16 mouse cellular contexts compared by ENCODE assay signal in the genomic region with DNA sequence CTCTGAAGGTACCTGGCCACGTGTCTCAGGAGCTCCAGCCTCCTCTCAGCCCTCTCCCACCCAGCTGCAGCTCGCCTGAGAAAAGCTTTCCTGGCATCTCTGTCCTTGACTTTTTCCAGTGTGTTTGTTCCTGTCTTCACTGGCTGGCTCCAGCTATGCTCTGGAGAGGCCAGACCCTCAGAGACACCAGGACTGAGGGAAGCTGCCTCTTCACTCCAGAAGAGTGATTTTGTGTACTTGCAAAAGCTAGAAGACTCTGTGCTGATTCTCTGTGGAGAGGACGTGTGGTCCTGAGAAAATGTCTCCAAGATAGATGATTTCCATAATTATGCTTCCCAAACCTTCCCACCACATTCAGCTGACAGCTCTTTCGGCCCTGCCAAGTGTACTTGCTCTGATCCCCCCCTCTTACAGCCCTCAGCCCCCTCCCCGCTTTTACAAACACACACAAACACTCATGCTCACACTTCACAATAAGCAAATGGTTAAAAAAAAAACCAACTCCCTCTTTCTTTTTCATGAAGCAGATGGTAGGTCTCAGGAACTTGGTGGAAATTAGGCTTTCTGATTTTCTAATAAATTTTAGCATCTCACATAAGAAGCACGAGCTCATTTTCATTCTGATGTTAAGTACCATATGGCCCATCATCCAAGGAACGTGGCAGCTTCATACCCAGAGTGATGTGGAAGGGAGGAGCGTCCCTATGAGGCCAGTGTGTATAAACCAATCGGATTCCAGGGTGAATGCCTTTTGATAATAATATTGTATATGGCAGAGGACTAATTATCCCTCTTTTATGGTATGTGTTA. TPM values are rescaled to one million over a fixed set of nuclear protein-coding genes. Genes with fewer than 3 reads are reported as not detected.
DNase-seq lines count a peak whose midpoint lies in the region; ATAC-seq and TF ChIP-seq lines count a peak whose summit lies in the region.
"Had no signal": no experiment of that assay in that cellular context is flagged by ENCODE, and none has a peak within 500 bp of the region (broad histone marks: within the 10 kb centered on the region; RNA-seq: fewer than 3 reads in every experiment).

No protein-coding gene starts in this region.

- no peaks in the 10 kb centered on the region for H3K4me1 ChIP-seq in stomach, embryonic 15.5 days
- H3K4me1 ChIP-seq in stomach, postnatal 0 days (replicated peaks; ENCODE audit: control insufficient read depth, insufficient read depth), result no peaks in the 10 kb centered on the region
- peaks cover 10% of the 10 kb centered on the region for H3K4me1 ChIP-seq in hindbrain, embryonic 16.5 days (ENCODE audit: control insufficient read depth, insufficient read depth, low read depth, low read length)
- H3K4me1 ChIP-seq: limb, embryonic 12.5 days had no signal

- H3K27ac ChIP-seq in stomach, embryonic 15.5 days, result peak overlapping the region; percentile 11; the same call in 1 of the 2 replicates
- H3K27ac ChIP-seq in stomach, postnatal 0 days (replicated peaks), result no peak overlapping the region
- peak overlapping the region; percentile 67 for H3K27ac ChIP-seq in hindbrain, embryonic 16.5 days (ENCODE audit: low read depth, low read length)
- H3K27ac ChIP-seq: embryonic facial prominence, embryonic 10.5 days; gastrocnemius, adult 2 months; limb, embryonic 12.5 days had no signal

- TF ChIP-seq CTCF in stomach, postnatal 0 days (IDR thresholded peaks at IDR 0.05; ENCODE audit: low read depth), result no peak

- no peak overlapping the region for H3K4me2 ChIP-seq in stomach, embryonic 15.5 days
- H3K4me2 ChIP-seq in stomach, postnatal 0 days (replicated peaks; ENCODE audit: low read depth), result no peak overlapping the region
- peak overlapping the region; percentile 25 for H3K4me2 ChIP-seq in hindbrain, embryonic 16.5 days (ENCODE audit: low read length)
- H3K4me2 ChIP-seq: limb, embryonic 12.5 days had no signal

- TF ChIP-seq EP300 in stomach, postnatal 0 days (optimal IDR thresholded peaks at IDR 0.05), result no peak

- no peak overlapping the region for H3K4me3 ChIP-seq in stomach, embryonic 15.5 days (replicated peaks)
- H3K4me3 ChIP-seq in stomach, postnatal 0 days (ENCODE audit: low read depth, low read length), result no peak overlapping the region
- no peak overlapping the region for H3K4me3 ChIP-seq in hindbrain, embryonic 16.5 days (ENCODE audit: low read length)
- H3K4me3 ChIP-seq: embryonic facial prominence, embryonic 10.5 days; gastrocnemius, adult 2 months; limb, embryonic 12.5 days had no signal

- peak; percentile 13 to 35 for DNase-seq in layer of hippocampus, adult 18-20 months (ENCODE audit: low spot score in 2 of 2)
- DNase-seq in layer of hippocampus, adult 9-10 months (ENCODE audit: low spot score), result no peak
- DNase-seq in stomach, postnatal 0 days (ENCODE audit: low spot score), result no peak
- no peak for DNase-seq in natural killer cell, adult 2 months (ENCODE audit: low spot score in 2 of 2)
- DNase-seq in ovary, postnatal 10 days (ENCODE audit: low spot score), result no peak
- DNase-seq: cerebellum, adult 9-11 months; gastrocnemius, adult 2 months; heart, postnatal 14 days had no signal

- H3K27me3 ChIP-seq in stomach, embryonic 15.5 days (replicated peaks), result no peaks in the 10 kb centered on the region
- H3K27me3 ChIP-seq in stomach, postnatal 0 days (ENCODE audit: control insufficient read depth, insufficient read depth, low read length), result no peaks in the 10 kb centered on the region
- H3K27me3 ChIP-seq in hindbrain, embryonic 16.5 days (replicated peaks; ENCODE audit: control insufficient read depth, insufficient read depth, low read length), result no peaks in the 10 kb centered on the region

- H3K9me3 ChIP-seq in stomach, embryonic 15.5 days, result no peaks in the 10 kb centered on the region
- H3K9me3 ChIP-seq in stomach, postnatal 0 days (ENCODE audit: control insufficient read depth, low read length), result no peaks in the 10 kb centered on the region
- no peaks in the 10 kb centered on the region for H3K9me3 ChIP-seq in hindbrain, embryonic 16.5 days (ENCODE audit: control insufficient read depth, low read length)
- H3K9me3 ChIP-seq: embryonic facial prominence, embryonic 10.5 days; limb, embryonic 12.5 days had no signal

- no peaks in the 10 kb centered on the region for H3K36me3 ChIP-seq in stomach, embryonic 15.5 days
- no peaks in the 10 kb centered on the region for H3K36me3 ChIP-seq in stomach, postnatal 0 days (ENCODE audit: control insufficient read depth, insufficient read depth, low read length)
- H3K36me3 ChIP-seq in hindbrain, embryonic 16.5 days (ENCODE audit: control insufficient read depth, insufficient read depth, low read length), result no peaks in the 10 kb centered on the region
- H3K36me3 ChIP-seq: embryonic facial prominence, embryonic 10.5 days; limb, embryonic 12.5 days had no signal

- H3K9ac ChIP-seq in stomach, embryonic 15.5 days, result no peak overlapping the region
- H3K9ac ChIP-seq in stomach, postnatal 0 days (ENCODE audit: low read length), result no peak overlapping the region
- H3K9ac ChIP-seq in hindbrain, embryonic 16.5 days (ENCODE audit: low read depth, low read length), result no peak overlapping the region
- H3K9ac ChIP-seq: limb, embryonic 12.5 days had no signal

- 49% methylated on average over 9 of the region's 9 CpGs for WGBS in stomach, embryonic 15.5 days
- whole genome bisulfite sequencing in stomach, postnatal 0 days, result 51% methylated on average over 9 of the region's 9 CpGs
- 38% methylated on average over 9 of the region's 9 CpGs for WGBS in hindbrain, embryonic 16.5 days

- no peak for ATAC-seq in stomach, embryonic 15.5 days (ENCODE audit: insufficient read depth, low FRiP score, low read depth)
- ATAC-seq in stomach, postnatal 0 days (ENCODE audit: low FRiP score, low TSS enrichment), result no peak
- ATAC-seq in hindbrain, embryonic 16.5 days, result peak; percentile 68
- ATAC-seq: intestine, embryonic 16.5 days had no signal

RNA-seq across cellular contexts. Expression of gene Gucy1b2, which starts 1.1 kb away (rescaled TPM):
- under 1 TPM; 0.50 to 0.51 TPM for total RNA-seq in layer of hippocampus, adult 18-20 months (2021)
- polyA plus RNA-seq in stomach, embryonic 15.5 days (2015; fragmentation: Nextera tagmentation; extraction: Ambion mirVana), result 0.09 and 0.17 TPM in 2 replicates
- polyA plus RNA-seq in stomach, postnatal 0 days (2015; fragmentation: Nextera tagmentation; extraction: Ambion mirVana), result not detected in 2 replicates
- 0.66 and 0.67 TPM in 2 replicates for polyA plus RNA-seq in hindbrain, embryonic 16.5 days (2015; fragmentation: Nextera tagmentation; extraction: Ambion mirVana)
- total RNA-seq: gastrocnemius, adult 2 months; heart, postnatal 14 days; megakaryocyte-erythroid progenitor cell, adult 5-6 weeks; MEL had no signal
- polyA plus RNA-seq: embryonic facial prominence, embryonic 10.5 days; liver, embryonic 16.5 days had no signal

Comparison
In these comparisons a context has a peak if more than half of its experiments do, and no peak if none do; other contexts are left out.
1. DNase-seq: peak in layer of hippocampus, adult 18-20 months (2 of 2); none in layer of hippocampus, adult 9-10 months (single experiment), stomach, postnatal 0 days (single experiment), natural killer cell, adult 2 months (0 of 2) and ovary, postnatal 10 days (single experiment).